Mouse (Mus musculus) urinary bladder, postnatal 36 days (tissue): ENCODE measurements around the gene Usp17ld.
"Not testable (repeated sequence)": the region's sequence is repeated elsewhere in the genome, so short reads cannot be mapped to it uniquely, and the experiment has no call there.

Source experiments
- DNase-seq, 2 experiments: peaks; one replicate each; pipeline ENCODE4 v3.0.0; 2022; ENCODE audit warnings: low spot score in 2 of 2, mixed read lengths in 1 of 2

Gene Usp17ld

GRCm38 (mm10) chr7:103252405-103252804 lies at the start of gene Usp17ld:
TSS of gene Usp17ld (minus strand) at chr7:103252505.
- DNase-seq = not testable (repeated sequence)

- no peak for DNase-seq
Measured at GRCm38 (mm10) chr7:103216696-103217095, 35.6 kb downstream of the Usp17ld start, which contains the start of gene Olfr594. TSS of gene Olfr594 (plus strand) at chr7:103216996.

- DNase-seq = not testable (repeated sequence)
Measured at GRCm38 (mm10) chr7:103212050-103212449, 40.3 kb downstream of the Usp17ld start.

- no peak for DNase-seq
Measured at GRCm38 (mm10) chr7:103211562-103211961, 40.7 kb downstream of the Usp17ld start, which contains the start of gene Olfr593. TSS of gene Olfr593 (plus strand) at chr7:103211862.
